Mouse (Mus musculus): ENCODE measurements around the gene Lrrc4. TPM values are rescaled to one million over a fixed set of nuclear protein-coding genes. Genes with fewer than 3 reads are reported as not detected.
A peak's percentile ranks its signal among the peaks of the same experiment; 100 is the strongest.

Gene Lrrc4
- polyA plus RNA-seq, 1 experiment from 2014 or later, result 0.56 TPM

- Histone ChIP-seq H3K4me3 (ENCODE audit: low read depth, low read length) (no peak overlapping the region), H3K27me3 (replicated peaks; ENCODE audit: control insufficient read depth, insufficient read depth, low read length) (no peaks in the 10 kb centered on the region), H3K4me1 (replicated peaks; ENCODE audit: control insufficient read depth, insufficient read depth, low read length) (no peaks in the 10 kb centered on the region), H3K4me2 (no peak overlapping the region), H3K36me3 (ENCODE audit: control insufficient read depth, insufficient read depth, low read length) (no peaks in the 10 kb centered on the region), H3K27ac (ENCODE audit: low read depth, low read length) (no peak overlapping the region), H3K9me3 (ENCODE audit: control insufficient read depth, low read length) (no peaks in the 10 kb centered on the region), H3K9ac (ENCODE audit: low read depth, low read length) (no peak overlapping the region)
- 41% methylated on average over 3 of the region's 3 CpGs for WGBS
- ATAC-seq (replicated peaks; ENCODE audit: low FRiP score) (no peak), DNase-seq (ENCODE audit: low spot score) (no peak)
Measured at GRCm38 (mm10) chr6:28849317-28849716, 17.8 kb upstream of the Lrrc4 start.

DNA sequence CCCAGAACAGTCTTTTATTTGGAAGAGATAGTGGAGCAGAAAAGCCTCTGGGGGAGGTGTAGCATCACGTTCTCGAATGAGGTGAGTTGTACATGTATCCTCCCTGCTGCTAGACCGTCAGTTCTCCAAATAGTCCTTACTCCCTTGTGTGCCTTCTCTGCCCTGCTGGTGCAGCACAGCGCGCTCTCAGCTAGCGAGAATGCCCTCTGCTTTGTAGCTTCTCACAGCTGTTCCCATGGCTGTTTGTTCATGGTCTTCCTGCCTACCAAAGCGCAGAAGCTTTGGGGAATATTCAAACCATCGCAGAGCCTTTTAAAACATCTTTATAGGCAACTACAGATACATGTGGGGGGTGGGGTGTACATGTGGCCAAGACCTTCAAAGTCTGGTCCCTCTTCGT lies 17.3 kb upstream of the Lrrc4 start:
- DNase-seq (ENCODE audit: low spot score) (no peak), ATAC-seq (replicated peaks; ENCODE audit: low FRiP score) (no peak)
- no peak overlapping the region for H3K4me2 ChIP-seq
- no peak overlapping the region for H3K27ac ChIP-seq (ENCODE audit: low read depth, low read length)
- H3K27me3 ChIP-seq (replicated peaks; ENCODE audit: control insufficient read depth, insufficient read depth, low read length), result no peaks in the 10 kb centered on the region
- no peaks in the 10 kb centered on the region for H3K36me3 ChIP-seq (ENCODE audit: control insufficient read depth, insufficient read depth, low read length)
- no peaks in the 10 kb centered on the region for H3K9me3 ChIP-seq (ENCODE audit: control insufficient read depth, low read length)
- no peak overlapping the region for H3K4me3 ChIP-seq (ENCODE audit: low read depth, low read length)
- 77% methylated on average over 9 of the region's 9 CpGs for WGBS
- no peak overlapping the region for H3K9ac ChIP-seq (ENCODE audit: low read depth, low read length)
- no peaks in the 10 kb centered on the region for H3K4me1 ChIP-seq (replicated peaks; ENCODE audit: control insufficient read depth, insufficient read depth, low read length)

- no peak overlapping the region for H3K9ac ChIP-seq (ENCODE audit: low read depth, low read length)
- no peaks in the 10 kb centered on the region for H3K4me1 ChIP-seq (replicated peaks; ENCODE audit: control insufficient read depth, insufficient read depth, low read length)
- no peak overlapping the region for H3K4me2 ChIP-seq
- ATAC-seq (replicated peaks; ENCODE audit: low FRiP score) (no peak), DNase-seq (ENCODE audit: low spot score) (no peak)
- H3K4me3 ChIP-seq (ENCODE audit: low read depth, low read length), result no peak overlapping the region
- no peaks in the 10 kb centered on the region for H3K9me3 ChIP-seq (ENCODE audit: control insufficient read depth, low read length)
- H3K27me3 ChIP-seq (replicated peaks; ENCODE audit: control insufficient read depth, insufficient read depth, low read length), result no peaks in the 10 kb centered on the region
- H3K36me3 ChIP-seq (ENCODE audit: control insufficient read depth, insufficient read depth, low read length), result no peaks in the 10 kb centered on the region
- WGBS, result 79% methylated on average over 6 of the region's 6 CpGs
- no peak overlapping the region for H3K27ac ChIP-seq (ENCODE audit: low read depth, low read length)
Measured at GRCm38 (mm10) chr6:28848285-28848794, 16.8 kb upstream of the Lrrc4 start.

DNA sequence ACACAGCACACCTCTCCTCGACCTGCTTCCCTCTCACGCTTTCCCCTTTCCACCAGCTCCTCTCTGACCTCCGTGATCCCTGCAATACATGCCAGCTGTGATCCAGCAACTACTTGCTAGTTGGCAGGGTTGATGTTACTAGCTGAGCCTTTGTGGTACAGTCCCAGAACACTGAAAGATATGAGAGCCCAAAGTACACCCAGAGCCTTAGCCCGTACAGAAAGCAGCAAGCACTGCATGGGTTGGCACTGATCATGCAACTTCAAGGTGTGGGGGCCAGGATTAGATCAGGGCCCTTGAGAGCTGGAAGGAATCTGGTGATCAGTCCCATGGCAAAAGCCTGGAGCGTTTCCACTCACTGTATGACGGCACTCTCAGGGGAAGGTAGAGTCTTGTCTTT lies 16.1 kb upstream of the Lrrc4 start:
- 80% methylated on average over 6 of the region's 6 CpGs for WGBS
- H3K36me3 ChIP-seq (ENCODE audit: control insufficient read depth, insufficient read depth, low read length), result no peaks in the 10 kb centered on the region
- no peak overlapping the region for H3K27ac ChIP-seq (ENCODE audit: low read depth, low read length)
- H3K4me1 ChIP-seq (replicated peaks; ENCODE audit: control insufficient read depth, insufficient read depth, low read length), result 0 out of 2 replicates have a peak, but pooled peaks cover 2% of the 10 kb centered on the region
- no peak for ATAC-seq (replicated peaks; ENCODE audit: low FRiP score)
- H3K9me3 ChIP-seq (ENCODE audit: control insufficient read depth, low read length), result no peaks in the 10 kb centered on the region
- DNase-seq (ENCODE audit: low spot score), result no peak
- no peaks in the 10 kb centered on the region for H3K27me3 ChIP-seq (replicated peaks; ENCODE audit: control insufficient read depth, insufficient read depth, low read length)
- H3K4me3 ChIP-seq (ENCODE audit: low read depth, low read length), result no peak overlapping the region
- H3K4me2 ChIP-seq, result no peak overlapping the region
- H3K9ac ChIP-seq (ENCODE audit: low read depth, low read length), result no peak overlapping the region

DNA sequence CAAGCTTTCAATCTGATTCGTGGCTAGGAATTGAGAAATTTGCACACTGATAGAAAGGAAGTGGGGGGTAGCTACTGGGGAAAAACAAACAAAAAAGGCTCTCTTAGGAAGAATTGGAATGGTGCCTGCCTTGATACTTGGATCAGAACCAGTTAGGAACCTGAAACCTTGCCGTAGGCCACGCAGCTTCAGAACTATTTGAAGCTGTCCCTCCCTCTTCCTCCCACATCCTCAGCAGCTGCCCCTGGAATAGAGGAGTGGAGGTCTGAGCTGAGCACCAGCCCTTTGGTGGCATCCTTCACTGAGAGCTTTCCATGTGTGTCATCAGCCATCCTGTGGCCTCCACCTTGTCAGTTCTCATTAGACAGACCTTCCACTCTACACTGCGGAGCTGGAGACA lies 14.1 kb upstream of the Lrrc4 start:
- DNase-seq (ENCODE audit: low spot score) (no peak), ATAC-seq (replicated peaks; ENCODE audit: low FRiP score) (no peak)
- H3K4me3 ChIP-seq (ENCODE audit: low read depth, low read length), result no peak overlapping the region
- 0 out of 2 replicates have a peak, but pooled peaks cover 2% of the 10 kb centered on the region for H3K4me1 ChIP-seq (replicated peaks; ENCODE audit: control insufficient read depth, insufficient read depth, low read length)
- H3K27ac ChIP-seq (ENCODE audit: low read depth, low read length), result no peak overlapping the region
- no peak overlapping the region for H3K4me2 ChIP-seq
- H3K9ac ChIP-seq (ENCODE audit: low read depth, low read length), result no peak overlapping the region
- no peaks in the 10 kb centered on the region for H3K36me3 ChIP-seq (ENCODE audit: control insufficient read depth, insufficient read depth, low read length)
- H3K9me3 ChIP-seq (ENCODE audit: control insufficient read depth, low read length), result no peaks in the 10 kb centered on the region
- H3K27me3 ChIP-seq (replicated peaks; ENCODE audit: control insufficient read depth, insufficient read depth, low read length), result no peaks in the 10 kb centered on the region
- WGBS, result 71% methylated on average over 4 of the region's 4 CpGs

DNA sequence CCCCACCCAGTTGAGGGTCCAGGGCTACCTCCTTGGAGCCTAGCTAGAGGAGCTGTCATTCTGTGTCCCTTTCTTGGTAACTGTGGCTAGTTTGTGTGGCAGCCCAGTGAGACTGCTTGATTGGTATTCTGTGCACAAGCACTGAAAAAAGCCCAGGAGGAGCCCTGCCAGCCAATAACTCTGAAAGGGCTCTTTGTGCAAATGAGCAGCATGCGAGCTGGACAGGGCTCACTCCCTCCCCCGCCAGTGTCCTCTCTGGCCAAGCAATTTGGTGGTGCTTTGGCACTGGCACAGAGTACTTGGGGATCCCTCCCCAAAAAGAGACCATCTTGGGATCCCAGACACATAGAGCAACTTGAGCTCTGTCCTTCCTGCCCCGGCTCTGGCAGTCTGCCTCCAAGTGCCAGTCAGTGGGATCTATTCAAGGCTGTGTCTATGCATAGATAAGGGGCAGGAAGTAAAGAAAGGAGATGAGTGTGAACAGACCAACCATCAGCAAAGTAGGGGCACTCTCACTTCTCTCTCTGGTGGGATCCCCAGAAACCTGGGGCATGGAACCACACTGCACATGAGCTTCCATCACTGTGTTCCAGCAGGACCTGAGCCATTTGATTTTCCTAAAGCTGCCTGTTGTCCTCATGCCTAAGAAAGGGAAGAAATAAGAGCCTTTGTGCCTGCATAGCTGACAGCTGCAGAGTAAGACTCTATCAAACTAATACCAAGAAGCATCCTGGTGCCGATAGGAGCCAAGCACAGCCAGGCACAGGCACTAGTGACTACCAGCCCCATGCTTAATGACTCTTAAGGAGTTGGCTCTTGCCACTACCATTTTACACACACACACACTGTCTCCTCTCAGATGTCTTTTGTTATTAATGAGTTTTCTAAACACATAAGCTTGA lies 11.1 kb upstream of the Lrrc4 start:
- Histone ChIP-seq H3K4me3 (ENCODE audit: low read depth, low read length) (no peak overlapping the region), H3K27me3 (replicated peaks; ENCODE audit: control insufficient read depth, insufficient read depth, low read length) (no peaks in the 10 kb centered on the region), H3K36me3 (ENCODE audit: control insufficient read depth, insufficient read depth, low read length) (no peaks in the 10 kb centered on the region), H3K4me2 (no peak overlapping the region), H3K9ac (ENCODE audit: low read depth, low read length) (no peak overlapping the region), H3K27ac (ENCODE audit: low read depth, low read length) (no peak overlapping the region), H3K4me1 (replicated peaks; ENCODE audit: control insufficient read depth, insufficient read depth, low read length) (0 out of 2 replicates have a peak, but pooled peaks cover 2% of the 10 kb centered on the region), H3K9me3 (ENCODE audit: control insufficient read depth, low read length) (no peaks in the 10 kb centered on the region)
- DNase-seq (ENCODE audit: low spot score), result no peak
- no peak for ATAC-seq (replicated peaks; ENCODE audit: low FRiP score)
- WGBS, result 66% methylated on average over 4 of the region's 4 CpGs

- 83% methylated on average over 3 of the region's 3 CpGs for WGBS
- DNase-seq (ENCODE audit: low spot score), result no peak
- Histone ChIP-seq H3K4me3 (ENCODE audit: low read depth, low read length) (no peak overlapping the region), H3K27me3 (replicated peaks; ENCODE audit: control insufficient read depth, insufficient read depth, low read length) (no peaks in the 10 kb centered on the region), H3K27ac (ENCODE audit: low read depth, low read length) (no peak overlapping the region), H3K9ac (ENCODE audit: low read depth, low read length) (no peak overlapping the region), H3K9me3 (ENCODE audit: control insufficient read depth, low read length) (no peaks in the 10 kb centered on the region), H3K36me3 (ENCODE audit: control insufficient read depth, insufficient read depth, low read length) (no peaks in the 10 kb centered on the region), H3K4me2 (no peak overlapping the region), H3K4me1 (replicated peaks; ENCODE audit: control insufficient read depth, insufficient read depth, low read length) (0 out of 2 replicates have a peak, but pooled peaks cover 2% of the 10 kb centered on the region)
- ATAC-seq (replicated peaks; ENCODE audit: low FRiP score), result no peak
Measured at GRCm38 (mm10) chr6:28841569-28841968, 10.0 kb upstream of the Lrrc4 start.

DNA sequence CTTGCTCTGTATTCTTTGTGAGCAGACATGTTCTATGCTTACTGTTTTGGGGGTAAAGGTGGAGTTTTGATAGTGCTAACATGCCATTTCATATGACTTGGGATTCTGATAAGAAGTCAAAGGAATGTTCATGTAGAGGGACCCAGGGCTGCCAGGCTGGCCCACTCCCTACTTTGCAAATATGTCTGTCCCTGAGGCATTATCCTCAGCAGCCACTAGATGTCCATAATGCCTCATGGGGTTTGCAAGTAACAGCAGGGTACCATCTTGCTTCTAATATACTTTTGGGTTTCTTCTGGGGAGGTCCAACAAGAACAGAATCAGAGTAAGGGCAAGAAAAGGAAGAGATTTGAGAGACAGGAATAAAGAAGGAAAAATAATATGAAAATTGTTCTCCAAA lies 5.1 kb upstream of the Lrrc4 start:
- no peak overlapping the region for H3K4me2 ChIP-seq
- DNase-seq (ENCODE audit: low spot score) (no peak), ATAC-seq (replicated peaks; ENCODE audit: low FRiP score) (no peak)
- H3K9ac ChIP-seq (ENCODE audit: low read depth, low read length), result no peak overlapping the region
- no peaks in the 10 kb centered on the region for H3K9me3 ChIP-seq (ENCODE audit: control insufficient read depth, low read length)
- peaks cover 12% of the 10 kb centered on the region for H3K4me1 ChIP-seq (replicated peaks; ENCODE audit: control insufficient read depth, insufficient read depth, low read length)
- H3K4me3 ChIP-seq (ENCODE audit: low read depth, low read length), result no peak overlapping the region
- no peaks in the 10 kb centered on the region for H3K36me3 ChIP-seq (ENCODE audit: control insufficient read depth, insufficient read depth, low read length)
- peaks cover 25% of the 10 kb centered on the region for H3K27me3 ChIP-seq (replicated peaks; ENCODE audit: control insufficient read depth, insufficient read depth, low read length)
- no peak overlapping the region for H3K27ac ChIP-seq (ENCODE audit: low read depth, low read length)

- 36% methylated on average over 2 of the region's 2 CpGs for WGBS
- DNase-seq (ENCODE audit: low spot score), result no peak
- Histone ChIP-seq H3K9ac (ENCODE audit: low read depth, low read length) (no peak overlapping the region), H3K4me2 (peak overlapping the region; percentile 99; the same call in 1 of the 2 replicates), H3K9me3 (ENCODE audit: control insufficient read depth, low read length) (no peaks in the 10 kb centered on the region), H3K36me3 (ENCODE audit: control insufficient read depth, insufficient read depth, low read length) (0 out of 2 replicates have a peak, but pooled peaks cover 3% of the 10 kb centered on the region), H3K4me3 (ENCODE audit: low read depth, low read length) (no peak overlapping the region), H3K4me1 (replicated peaks; ENCODE audit: control insufficient read depth, insufficient read depth, low read length) (peaks cover 18% of the 10 kb centered on the region), H3K27ac (ENCODE audit: low read depth, low read length) (no peak overlapping the region), H3K27me3 (replicated peaks; ENCODE audit: control insufficient read depth, insufficient read depth, low read length) (peaks cover 45% of the 10 kb centered on the region)
- no peak for ATAC-seq (replicated peaks; ENCODE audit: low FRiP score)
Measured at GRCm38 (mm10) chr6:28834046-28834445, 2.5 kb upstream of the Lrrc4 start.

All from liver, embryonic 11.5 days (tissue).